In genomic region chr5:130181740-130182540, GRCm38 (mm10) we compare ENCODE assay signal across 1 mouse cellular context.
TF ChIP-seq lines count a peak whose summit lies in the region.

No protein-coding gene starts in this region.

TF ChIP-seq in CH12.LX, 34 proteins besides CTCF, POLR2A, EP300 and RAD21 (continued from another document):
- TF ChIP-seq ETS1 (conservative IDR thresholded peaks at IDR 0.05; ENCODE audit: low read depth, low read length), result peak; percentile 87
- TF ChIP-seq IRF4 (IDR thresholded peaks at IDR 0.05; ENCODE audit: low read depth, low read length), result peak; percentile 46; the same call in 1 of the 2 replicates
- TF ChIP-seq TBP (conservative IDR thresholded peaks at IDR 0.05; ENCODE audit: low read depth, low read length), result peak; percentile 31; the same call in 1 of the 2 replicates
- peak; percentile 99 for TF ChIP-seq MEF2A (IDR thresholded peaks at IDR 0.05; ENCODE audit: borderline replicate concordance, low read depth, low read length)
- peak; percentile 75; the same call in 1 of the 2 replicates for TF ChIP-seq JUND (conservative IDR thresholded peaks at IDR 0.05; ENCODE audit: low read depth, low read length)
- peak; percentile 65 for TF ChIP-seq JUN (IDR thresholded peaks at IDR 0.05; ENCODE audit: insufficient read depth, low read depth, low read length)
- no peak for TF ChIP-seq ZKSCAN1 (IDR thresholded peaks at IDR 0.05; ENCODE audit: borderline replicate concordance, low read depth, low read length)
- TF ChIP-seq E2F4 (IDR thresholded peaks at IDR 0.05; ENCODE audit: insufficient replicate concordance, low read depth, low read length), result no peak
- TF ChIP-seq ELF1 (IDR thresholded peaks at IDR 0.05; ENCODE audit: low read depth, low read length), result no peak
- TF ChIP-seq ZMIZ1 (IDR thresholded peaks at IDR 0.05; ENCODE audit: low read depth, low read length), result no peak
- no peak for TF ChIP-seq NELFE (IDR thresholded peaks at IDR 0.05; ENCODE audit: low read depth, low read length)
- TF ChIP-seq CHD2 (IDR thresholded peaks at IDR 0.05; ENCODE audit: low read length), result no peak
- TF ChIP-seq MXI1 (IDR thresholded peaks at IDR 0.05; ENCODE audit: low read depth, low read length), result peak; percentile 84; the same call in 1 of the 2 replicates
